Mouse (Mus musculus): Measurements from ENCODE around the gene Dbh. TPM values are rescaled to one million over a fixed set of nuclear protein-coding genes. Genes with fewer than 3 reads are reported as not detected.

The Dbh gene
- polyA plus RNA-seq, 1 experiment from 2014 or later: 0.57 TPM

DNA sequence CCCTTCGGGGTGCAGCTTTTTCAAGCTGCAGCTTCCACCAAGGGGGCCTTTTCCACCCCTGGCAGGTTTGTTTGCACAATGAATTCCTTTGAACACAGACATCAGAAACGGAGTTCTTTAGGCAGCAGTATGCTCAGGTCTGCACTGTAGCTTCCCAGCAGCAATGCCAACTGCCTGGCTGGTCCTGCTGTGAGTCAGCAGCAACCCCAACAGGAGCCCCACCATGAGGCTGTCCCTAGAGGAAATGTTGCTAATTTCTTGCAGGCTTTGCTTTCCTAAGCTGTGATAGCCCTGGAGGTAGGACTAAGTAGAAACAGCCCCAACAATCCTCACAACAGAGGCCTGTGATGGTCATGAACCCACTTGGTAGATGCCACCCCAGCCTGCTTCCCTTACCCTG lies 2.0 kb downstream of the Dbh start:
- 20% methylated on average over 2 of the region's 2 CpGs for WGBS
- no peaks in the 10 kb centered on the region for H3K36me3 ChIP-seq

DNA sequence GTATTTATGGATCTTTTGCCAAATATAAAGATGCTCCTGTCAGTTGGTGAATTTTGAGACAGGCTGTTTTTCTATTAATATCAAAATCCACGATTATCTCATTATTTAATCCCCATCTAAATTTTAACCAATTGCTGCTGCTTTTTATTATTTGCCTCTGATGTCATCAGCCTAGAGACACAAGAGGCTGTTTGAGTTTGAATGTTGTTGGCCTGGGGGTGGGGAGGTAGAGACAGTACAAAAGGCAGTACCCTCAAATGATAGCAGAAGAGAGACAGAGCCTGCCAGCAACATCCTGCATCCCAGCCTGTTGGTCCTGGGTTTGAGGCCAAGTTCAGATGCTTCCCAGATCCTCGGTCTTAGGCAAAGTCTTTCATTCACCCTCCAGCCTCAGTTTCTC lies 9.2 kb downstream of the Dbh start:
- Histone ChIP-seq H3K36me3 (no peaks in the 10 kb centered on the region), H3K9me3 (no peaks in the 10 kb centered on the region), H3K27me3 (replicated peaks) (no peaks in the 10 kb centered on the region), H3K9ac (no peak overlapping the region), H3K4me1 (peaks cover 8% of the 10 kb centered on the region; the same call in 1 of the 2 replicates), H3K27ac (no peak overlapping the region), H3K4me3 (no peak overlapping the region), H3K4me2 (replicated peaks) (no peak overlapping the region)
- WGBS: 76% methylated on average over 2 of the region's 2 CpGs
- no peak for ATAC-seq (ENCODE audit: low FRiP score, low read depth)

More for the DNA sequence above, 2.0 kb downstream of the Dbh start:
- Histone ChIP-seq H3K4me2 (replicated peaks) (no peak overlapping the region), H3K4me1 (no peaks in the 10 kb centered on the region; the same call in 1 of the 2 replicates), H3K27me3 (replicated peaks) (no peaks in the 10 kb centered on the region), H3K27ac (no peak overlapping the region), H3K9ac (no peak overlapping the region), H3K9me3 (no peaks in the 10 kb centered on the region), H3K4me3 (no peak overlapping the region)
- no peak for ATAC-seq (ENCODE audit: low FRiP score, low read depth)

DNA sequence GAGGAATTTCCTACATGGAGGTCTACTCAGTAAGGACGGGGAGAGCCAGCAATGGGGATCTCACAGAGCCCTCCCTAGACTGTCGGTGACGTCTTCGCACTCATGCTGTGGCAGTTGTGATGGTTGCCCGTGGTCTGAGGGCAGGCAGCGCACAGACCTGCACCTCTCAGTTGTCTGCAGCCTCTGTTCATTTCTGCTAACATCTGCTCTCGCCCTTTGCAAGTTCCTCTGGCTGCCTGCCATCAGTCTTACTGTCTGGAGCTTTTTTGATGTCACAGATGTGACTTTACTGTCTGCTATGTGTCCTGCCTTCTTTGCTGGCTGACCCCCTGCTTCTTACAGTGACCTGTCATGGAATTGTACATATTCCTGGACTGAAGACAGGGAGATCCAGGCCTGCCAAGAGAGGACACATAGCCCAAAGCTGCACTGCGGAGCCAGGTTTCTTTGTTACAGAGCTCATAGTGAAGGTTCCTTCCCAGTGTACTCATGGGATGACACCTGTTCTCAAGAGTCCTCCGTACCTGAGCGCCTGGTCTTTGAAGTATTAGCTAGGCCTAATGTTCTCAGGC lies 10.7 kb downstream of the Dbh start:
- Histone ChIP-seq H3K36me3 (no peaks in the 10 kb centered on the region), H3K27ac (no peak overlapping the region), H3K4me2 (replicated peaks) (no peak overlapping the region), H3K27me3 (replicated peaks) (no peaks in the 10 kb centered on the region), H3K9ac (no peak overlapping the region), H3K4me3 (no peak overlapping the region), H3K4me1 (peaks cover 8% of the 10 kb centered on the region; the same call in 1 of the 2 replicates), H3K9me3 (no peaks in the 10 kb centered on the region)
- no peak for ATAC-seq (ENCODE audit: low FRiP score, low read depth)
- 85% methylated on average over 10 of the region's 10 CpGs for WGBS

DNA sequence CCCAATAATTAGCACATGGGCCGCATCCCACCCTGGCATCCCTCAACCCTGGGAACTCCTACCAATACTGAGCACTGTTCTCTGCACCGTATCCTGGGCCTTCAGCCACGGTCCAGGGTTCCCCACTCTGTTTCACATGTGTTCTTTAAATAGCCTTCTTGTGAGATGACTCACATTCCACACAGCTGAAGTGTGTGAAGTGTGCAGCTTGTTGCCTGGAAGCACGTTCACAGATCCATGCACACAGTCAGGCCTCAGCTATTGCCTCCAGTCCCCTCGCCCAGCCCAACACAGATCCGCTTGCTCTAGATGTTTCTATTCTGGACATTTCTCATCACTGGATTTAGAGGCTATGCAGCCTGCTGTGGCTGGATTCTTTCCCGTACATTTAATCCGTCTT lies 14.1 kb downstream of the Dbh start:
- WGBS: 86% methylated on average over 8 of the region's 8 CpGs
- H3K4me3 ChIP-seq: no peak overlapping the region
- H3K4me1 ChIP-seq: peaks cover 22% of the 10 kb centered on the region
- ATAC-seq (ENCODE audit: low FRiP score, low read depth): no peak
- no peaks in the 10 kb centered on the region for H3K36me3 ChIP-seq
- H3K9me3 ChIP-seq: no peaks in the 10 kb centered on the region
- no peaks in the 10 kb centered on the region for H3K27me3 ChIP-seq (replicated peaks)
- no peak overlapping the region for H3K27ac ChIP-seq
- no peak overlapping the region for H3K9ac ChIP-seq
- no peak overlapping the region for H3K4me2 ChIP-seq (replicated peaks)

DNA sequence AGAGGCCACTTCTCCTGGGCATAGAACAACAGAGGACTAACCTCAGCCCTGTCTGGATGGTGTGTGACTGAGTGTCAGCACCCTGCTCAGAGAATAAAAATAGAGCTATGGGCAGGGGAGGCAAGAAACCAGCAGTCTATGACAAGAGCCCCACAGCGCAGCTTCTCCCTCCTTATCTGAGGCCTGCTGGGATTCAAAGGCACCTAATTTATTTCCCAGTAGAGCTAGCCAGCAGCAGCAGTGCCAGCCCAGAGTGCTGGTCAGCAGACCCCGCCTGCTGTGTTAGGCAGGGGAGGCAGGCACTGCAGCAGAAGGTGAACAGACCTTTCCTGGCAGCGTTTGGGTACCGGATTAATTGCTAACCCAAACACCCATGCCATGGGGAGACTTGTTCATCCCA lies 16.9 kb downstream of the Dbh start:
- no peaks in the 10 kb centered on the region for H3K36me3 ChIP-seq
- WGBS: 71% methylated on average over 4 of the region's 4 CpGs
- no peaks in the 10 kb centered on the region for H3K9me3 ChIP-seq
- peaks cover 18% of the 10 kb centered on the region for H3K4me1 ChIP-seq
- H3K27me3 ChIP-seq (replicated peaks): no peaks in the 10 kb centered on the region
- H3K27ac ChIP-seq: no peak overlapping the region
- H3K4me3 ChIP-seq: no peak overlapping the region
- no peak overlapping the region for H3K9ac ChIP-seq
- no peak for ATAC-seq (ENCODE audit: low FRiP score, low read depth)
- H3K4me2 ChIP-seq (replicated peaks): no peak overlapping the region

DNA sequence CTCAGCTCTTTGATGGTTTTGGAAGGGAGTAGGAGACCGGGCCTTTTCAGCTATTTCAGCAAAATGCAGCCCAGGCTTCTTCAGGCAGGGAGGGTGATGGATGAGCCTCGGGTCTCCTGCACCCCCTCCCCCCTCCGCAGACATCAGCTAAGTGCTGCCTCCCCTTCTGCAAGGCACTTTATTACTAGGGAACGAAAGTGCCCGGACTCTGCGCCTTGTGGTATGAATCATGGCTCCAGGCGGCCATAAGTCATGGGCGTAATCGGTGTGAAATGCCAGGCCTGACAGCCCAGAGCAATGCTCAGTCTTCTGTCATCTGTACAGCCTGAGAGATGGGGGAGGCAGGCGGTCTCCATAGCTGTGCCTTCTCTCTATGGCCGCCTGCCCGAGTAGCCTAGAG lies 18.7 kb downstream of the Dbh start:
- ATAC-seq (ENCODE audit: low FRiP score, low read depth): peak; percentile 86
- Histone ChIP-seq H3K4me1 (peaks cover 18% of the 10 kb centered on the region), H3K27me3 (replicated peaks) (no peaks in the 10 kb centered on the region), H3K9ac (no peak overlapping the region), H3K4me3 (no peak overlapping the region), H3K36me3 (no peaks in the 10 kb centered on the region), H3K9me3 (no peaks in the 10 kb centered on the region), H3K27ac (0 out of 2 replicates have a peak overlapping the region, but pooled peaks have one; percentile 15), H3K4me2 (replicated peaks) (no peak overlapping the region)
- 39% methylated on average over 12 of the region's 12 CpGs for WGBS

DNA sequence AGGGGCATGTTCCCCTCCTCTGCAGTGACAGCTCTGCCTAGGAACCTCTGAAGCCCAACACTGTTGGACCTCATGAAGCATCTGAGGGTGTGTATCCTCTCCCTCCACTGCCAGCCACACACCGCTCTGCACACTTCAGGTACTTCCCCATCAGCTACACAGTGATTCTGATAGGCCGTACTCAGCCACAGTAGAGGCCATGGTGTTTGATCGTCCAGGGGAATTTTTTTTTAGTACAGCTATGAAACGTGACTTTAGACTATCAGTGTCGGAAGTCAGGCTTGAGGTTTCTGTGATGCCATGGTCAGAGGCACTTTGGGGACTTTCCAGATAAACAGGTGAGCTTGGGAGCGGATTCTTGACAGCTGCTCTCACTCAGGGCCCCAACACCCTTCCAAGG lies 22.5 kb downstream of the Dbh start:
- no peak overlapping the region for H3K4me3 ChIP-seq
- no peaks in the 10 kb centered on the region for H3K27me3 ChIP-seq (replicated peaks)
- no peak for ATAC-seq (ENCODE audit: low FRiP score, low read depth)
- peaks cover 17% of the 10 kb centered on the region for H3K4me1 ChIP-seq
- H3K4me2 ChIP-seq (replicated peaks): no peak overlapping the region
- no peaks in the 10 kb centered on the region for H3K9me3 ChIP-seq
- no peak overlapping the region for H3K27ac ChIP-seq
- H3K36me3 ChIP-seq: no peaks in the 10 kb centered on the region
- WGBS: 90% methylated on average over 6 of the region's 6 CpGs
- no peak overlapping the region for H3K9ac ChIP-seq

DNA sequence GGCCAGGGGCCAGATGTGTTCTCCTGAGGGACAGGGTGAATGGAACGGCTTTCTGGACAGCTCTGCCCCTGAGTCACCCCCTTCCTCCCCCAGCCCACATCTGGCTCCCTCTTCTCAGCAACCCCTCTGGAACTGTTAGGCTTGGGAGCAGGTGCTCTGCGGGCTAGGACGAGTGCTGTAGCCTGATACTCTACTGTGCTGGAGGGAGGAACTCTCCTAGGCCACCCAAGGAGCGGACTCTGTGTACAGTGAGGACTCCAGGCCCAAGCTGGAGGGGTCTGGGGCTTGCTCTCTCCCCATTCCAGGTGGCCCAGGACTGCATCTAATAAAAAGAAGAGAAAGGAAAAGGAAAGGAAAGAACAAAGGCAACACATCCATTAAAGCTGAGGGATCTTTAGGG lies 25.0 kb downstream of the Dbh start:
- Histone ChIP-seq H3K4me1 (no peaks in the 10 kb centered on the region), H3K4me2 (replicated peaks) (no peak overlapping the region), H3K4me3 (no peak overlapping the region), H3K9ac (no peak overlapping the region), H3K27me3 (replicated peaks) (no peaks in the 10 kb centered on the region), H3K27ac (no peak overlapping the region), H3K9me3 (no peaks in the 10 kb centered on the region), H3K36me3 (no peaks in the 10 kb centered on the region)
- 56% methylated on average over 4 of the region's 4 CpGs for WGBS
- ATAC-seq (ENCODE audit: low FRiP score, low read depth): no peak

DNA sequence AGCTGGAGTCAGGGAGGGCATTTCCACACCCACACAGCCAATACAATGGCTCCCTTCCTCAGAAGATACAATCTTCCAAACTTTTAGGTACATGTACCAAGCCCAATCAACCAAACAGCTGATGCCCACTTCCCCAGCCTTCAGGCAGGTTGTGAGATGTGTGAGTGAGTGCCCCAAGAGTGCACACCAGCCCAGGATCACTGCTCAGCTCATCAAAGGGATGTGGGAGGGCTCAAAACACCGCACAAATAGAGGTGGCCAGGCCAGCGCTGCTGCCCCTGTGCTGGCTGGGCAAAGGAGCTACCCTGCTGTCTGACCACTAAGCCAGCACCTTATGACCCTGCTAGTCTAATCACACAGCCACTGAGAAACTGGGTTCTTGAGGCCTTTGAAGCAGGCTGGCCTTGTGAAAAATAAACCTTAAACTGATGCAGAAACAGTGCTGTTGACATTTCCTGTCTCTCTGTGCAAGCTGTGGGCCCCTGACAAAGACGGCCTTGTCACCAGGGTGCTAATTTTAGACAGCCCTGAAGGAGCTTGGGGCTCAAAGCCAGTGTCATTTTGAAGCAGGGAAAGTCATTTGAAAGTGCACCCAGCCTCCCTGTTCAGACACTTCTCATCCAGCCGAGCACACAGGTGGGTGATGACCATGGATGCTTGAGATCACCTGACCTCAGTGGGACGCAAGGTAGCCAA lies 33.7 kb downstream of the Dbh start:
- H3K9ac ChIP-seq: no peak overlapping the region
- H3K36me3 ChIP-seq: no peaks in the 10 kb centered on the region
- WGBS: 56% methylated on average over 5 of the region's 5 CpGs
- no peaks in the 10 kb centered on the region for H3K9me3 ChIP-seq
- ATAC-seq (ENCODE audit: low FRiP score, low read depth): no peak
- no peak overlapping the region for H3K27ac ChIP-seq
- H3K27me3 ChIP-seq (replicated peaks): no peaks in the 10 kb centered on the region
- no peaks in the 10 kb centered on the region for H3K4me1 ChIP-seq
- H3K4me2 ChIP-seq (replicated peaks): no peak overlapping the region
- no peak overlapping the region for H3K4me3 ChIP-seq

DNA sequence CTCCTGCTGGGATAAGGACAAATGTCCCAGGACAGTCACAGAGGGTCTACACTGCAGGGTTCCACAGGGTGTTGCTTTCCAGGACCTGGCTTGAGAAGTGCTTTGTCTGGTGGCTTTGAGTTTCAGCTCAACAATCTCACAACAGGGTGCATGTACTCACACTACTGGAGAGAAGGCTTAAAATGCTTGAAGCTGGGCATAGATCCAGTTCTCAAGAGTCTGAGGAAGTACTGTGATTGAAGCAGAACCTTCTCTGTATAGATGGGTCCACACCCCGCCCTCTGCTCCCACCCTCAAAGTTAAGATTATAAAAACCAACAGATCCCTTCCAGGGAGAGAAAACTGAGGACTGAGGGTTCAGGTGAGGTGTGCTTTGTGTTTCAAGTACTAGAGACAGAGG lies 35.6 kb downstream of the Dbh start:
- 74% methylated on average over 1 of the region's 1 CpGs for WGBS
- no peak for ATAC-seq (ENCODE audit: low FRiP score, low read depth)

DNA sequence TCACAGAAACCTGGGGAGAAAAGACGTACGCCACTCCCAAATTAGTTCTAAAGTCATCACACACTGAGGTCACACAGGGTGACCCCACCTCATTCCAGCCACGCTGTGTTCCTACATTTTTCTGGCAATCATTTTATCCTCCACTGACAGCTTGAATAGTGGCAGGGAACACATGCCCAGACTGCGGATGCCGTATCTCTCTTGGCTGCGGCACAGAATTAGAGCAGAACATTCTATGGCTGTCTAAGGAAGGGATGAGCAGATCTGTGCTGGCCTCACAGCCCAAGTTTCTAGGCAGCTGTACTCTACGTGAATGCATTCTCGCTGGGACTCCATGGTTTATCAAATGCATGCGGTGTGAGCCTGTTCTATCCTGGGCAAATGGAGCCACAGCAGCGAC lies 40.6 kb downstream of the Dbh start:
- 79% methylated on average over 10 of the region's 10 CpGs for WGBS
- no peak overlapping the region for H3K9ac ChIP-seq
- no peak overlapping the region for H3K4me2 ChIP-seq (replicated peaks)
- H3K4me1 ChIP-seq: no peaks in the 10 kb centered on the region
- H3K27me3 ChIP-seq (replicated peaks): no peaks in the 10 kb centered on the region
- no peaks in the 10 kb centered on the region for H3K36me3 ChIP-seq
- no peak overlapping the region for H3K4me3 ChIP-seq
- no peaks in the 10 kb centered on the region for H3K9me3 ChIP-seq
- ATAC-seq (ENCODE audit: low FRiP score, low read depth): no peak
- H3K27ac ChIP-seq: no peak overlapping the region

More for the DNA sequence above, 35.6 kb downstream of the Dbh start:
- Histone ChIP-seq H3K36me3 (no peaks in the 10 kb centered on the region), H3K4me2 (replicated peaks) (no peak overlapping the region), H3K27ac (no peak overlapping the region), H3K9me3 (no peaks in the 10 kb centered on the region), H3K9ac (no peak overlapping the region), H3K4me1 (no peaks in the 10 kb centered on the region), H3K27me3 (replicated peaks) (no peaks in the 10 kb centered on the region), H3K4me3 (no peak overlapping the region)

DNA sequence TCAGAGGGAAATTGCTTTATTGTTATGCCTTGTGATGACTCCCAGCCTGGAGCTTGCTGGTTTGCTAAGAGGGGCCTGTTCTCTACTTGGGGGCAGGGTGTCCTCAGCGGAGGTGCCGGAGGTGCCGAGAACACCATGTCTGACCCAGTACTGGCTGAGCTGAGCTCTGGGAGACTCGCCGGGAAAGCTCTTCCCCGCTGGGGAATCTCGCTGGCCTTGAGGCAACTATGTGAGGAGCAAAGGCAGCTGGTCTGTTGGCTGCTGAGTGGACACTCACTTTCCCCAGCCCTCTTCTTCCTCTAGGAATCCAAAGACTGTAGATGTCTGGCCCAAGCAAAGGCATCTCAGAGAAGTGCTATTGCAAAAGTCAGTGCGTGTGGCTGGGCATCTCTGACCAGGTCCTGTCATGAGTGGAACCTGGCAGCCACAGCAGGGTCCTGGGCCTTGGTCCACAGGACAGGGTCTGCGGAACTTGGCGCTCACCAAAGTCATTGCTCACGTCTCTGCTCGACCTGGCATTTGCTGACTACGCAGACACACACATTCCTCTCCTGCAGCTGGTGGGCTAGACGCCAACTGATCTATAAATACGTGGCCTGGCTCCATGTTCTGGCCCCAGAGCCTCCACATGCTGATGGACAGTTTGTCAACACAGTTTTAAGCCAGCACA lies 41.2 kb downstream of the Dbh start:
- H3K9me3 ChIP-seq: no peaks in the 10 kb centered on the region
- ATAC-seq (ENCODE audit: low FRiP score, low read depth): no peak
- no peaks in the 10 kb centered on the region for H3K36me3 ChIP-seq
- WGBS: 86% methylated on average over 15 of the region's 15 CpGs
- no peak overlapping the region for H3K4me3 ChIP-seq
- H3K27me3 ChIP-seq (replicated peaks): no peaks in the 10 kb centered on the region
- H3K4me2 ChIP-seq (replicated peaks): no peak overlapping the region
- H3K9ac ChIP-seq: no peak overlapping the region
- no peak overlapping the region for H3K27ac ChIP-seq
- H3K4me1 ChIP-seq: no peaks in the 10 kb centered on the region

Data from neural tube, embryonic 12.5 days (tissue).